ENCODE assay signal across 9 mouse cellular contexts in the genomic region with DNA sequence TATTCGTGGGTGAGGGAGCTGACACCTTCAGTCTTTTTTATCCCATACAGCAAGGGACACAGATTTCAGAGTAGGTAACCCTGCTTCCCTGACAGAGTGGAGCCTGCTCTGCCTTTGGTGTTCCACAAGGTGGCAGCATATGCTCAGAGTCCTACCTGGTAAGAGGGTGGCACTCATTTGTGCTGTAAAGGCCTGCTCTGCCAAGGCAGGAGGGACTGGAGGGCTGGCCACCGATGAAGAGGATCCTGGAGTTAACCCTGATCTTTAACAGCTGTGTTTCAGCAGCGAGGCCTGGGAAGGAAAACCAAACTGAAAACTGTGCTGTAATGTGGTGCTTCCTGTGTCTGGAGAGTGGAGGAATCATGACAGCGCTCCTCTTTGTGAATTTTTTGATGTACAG.
A peak's percentile ranks its signal among the peaks of the same experiment; 100 is the strongest.
DNase-seq lines count a peak whose midpoint lies in the region.
"Had no signal": no experiment of that assay in that cellular context is flagged by ENCODE, and none has a peak within 500 bp of the region (broad histone marks: within the 10 kb centered on the region; RNA-seq: fewer than 3 reads in every experiment).

No protein-coding gene starts in this region.

- H3K27me3 ChIP-seq in midbrain, embryonic 10.5 days (ENCODE audit: low read depth, poor library complexity, severe bottlenecking): no peaks in the 10 kb centered on the region
- H3K27me3 ChIP-seq: embryonic facial prominence, embryonic 12.5 days had no signal

- no peaks in the 10 kb centered on the region for H3K36me3 ChIP-seq in midbrain, embryonic 10.5 days
- H3K36me3 ChIP-seq: embryonic facial prominence, embryonic 12.5 days had no signal

- peak; percentile 16 for DNase-seq in thymus, postnatal 4 days
- no peak for DNase-seq in thymus, postnatal 10 days (ENCODE audit: low spot score in 2 of 2)
- DNase-seq in cerebellum, adult 9-11 months: peak; percentile 20
- DNase-seq in heart, adult 8-10 months (ENCODE audit: low spot score): peak; percentile 61
- peak; percentile 57 to 69 for DNase-seq in kidney, postnatal 36 days
- DNase-seq in midbrain, embryonic 10.5 days (ENCODE audit: low spot score): peak; percentile 25
- no peak for DNase-seq in T-cell, adult 2 months (ENCODE audit: low spot score)

- H3K4me3 ChIP-seq in midbrain, embryonic 10.5 days: no peak overlapping the region
- H3K4me3 ChIP-seq: embryonic facial prominence, embryonic 12.5 days had no signal

- H3K4me1 ChIP-seq in midbrain, embryonic 10.5 days: peaks cover 30% of the 10 kb centered on the region
- H3K4me1 ChIP-seq: embryonic facial prominence, embryonic 12.5 days had no signal

- no peaks in the 10 kb centered on the region for H3K9me3 ChIP-seq in midbrain, embryonic 10.5 days (replicated peaks)
- H3K9me3 ChIP-seq: embryonic facial prominence, embryonic 12.5 days had no signal

- no peak overlapping the region for H3K27ac ChIP-seq in midbrain, embryonic 10.5 days (replicated peaks)
- H3K27ac ChIP-seq: embryonic facial prominence, embryonic 12.5 days; macrophage had no signal

- 43% methylated on average over 4 of the region's 4 CpGs for whole genome bisulfite sequencing in midbrain, embryonic 10.5 days

Comparison
In these comparisons a context has a peak if more than half of its experiments do, and no peak if none do; other contexts are left out.
1. DNase-seq: peak in thymus, postnatal 4 days (single experiment), cerebellum, adult 9-11 months (single experiment), heart, adult 8-10 months (single experiment), kidney, postnatal 36 days (2 of 2) and midbrain, embryonic 10.5 days (single experiment); none in thymus, postnatal 10 days (0 of 2) and T-cell, adult 2 months (single experiment).